Mouse (Mus musculus) forebrain, postnatal 0 days (tissue): ENCODE results near the gene Rbpj. TPM values are rescaled to one million over a fixed set of nuclear protein-coding genes. Genes with fewer than 3 reads are reported as not detected.

Source experiments
- ATAC-seq: fragments of 200-750 bp; cut with Nextera tagmentation; 2 replicates; pipeline ENCODE4 v1.8.0; 2017; ENCODE audit warnings: mild to moderate bottlenecking, moderate library complexity
- DNase-seq: peaks from one replicate; pipeline ENCODE4 v3.0.0-alpha.2; 2015
- H3K27ac ChIP-seq: fragments of 300-500 bp; sonication (generic); 2 replicates; pipeline ENCODE4 v1.5.1; 2014; ENCODE audit warnings: low read depth, mild to moderate bottlenecking, antibody characterized with exemption, low read length, moderate library complexity, mixed read lengths
- H3K27me3 ChIP-seq: fragments of 300-500 bp; sonication (generic); 2 replicates; pipeline ENCODE4 v1.6.1; 2014; ENCODE audit warnings: mild to moderate bottlenecking, low read length, mixed read lengths; ENCODE audit not compliant: insufficient read depth
- H3K36me3 ChIP-seq: fragments of 300-500 bp; sonication (generic); 2 replicates; pipeline ENCODE4 v1.6.1; 2014; ENCODE audit warnings: mild to moderate bottlenecking, moderate library complexity; ENCODE audit not compliant: insufficient read depth
- H3K4me1 ChIP-seq: fragments of 300-500 bp; sonication (generic); 2 replicates; pipeline ENCODE4 v1.6.1; 2014; ENCODE audit warnings: antibody characterized with exemption; ENCODE audit not compliant: insufficient read depth
- H3K4me2 ChIP-seq: fragments of 300-500 bp; sonication (generic); 2 replicates; pipeline ENCODE4 v1.6.1; 2014; ENCODE audit warnings: low read depth, mild to moderate bottlenecking, moderate library complexity
- H3K4me3 ChIP-seq: fragments of 300-500 bp; sonication (generic); 2 replicates; pipeline ENCODE4 v1.5.1; 2014; ENCODE audit warnings: low read depth, low read length, mixed read lengths
- H3K9ac ChIP-seq: fragments of 300-500 bp; sonication (generic); 2 replicates; pipeline ENCODE4 v1.6.1; 2014; ENCODE audit warnings: mild to moderate bottlenecking
- H3K9me3 ChIP-seq: fragments of 300-500 bp; sonication (generic); 2 replicates; pipeline ENCODE4 v1.6.1; 2016; ENCODE audit warnings: low read length
- CTCF ChIP-seq: sonication (generic); IDR thresholded peaks from 2 replicates; pipeline ENCODE4 v1.5.1; 2016; ENCODE audit warnings: antibody characterized with exemption, control low read depth, low read depth
- WGBS: fragments of 180-500 bp; shearing (Covaris S2); extraction: QIAGEN DNeasy Blood & Tissue Kit; methylation state at CpG from one replicate; pipeline ENCODE4 v1.1.7; 2014; 5-methylcytosine and 5-hydroxymethylcytosine counted together
- polyA plus RNA-seq: library from polyadenylated mRNA; unstranded; fragments of >200 nt; fragmentation: Nextera tagmentation; extraction: Ambion mirVana; gene quantifications from 2 replicates; pipeline ENCODE4 v1.2.1, GENCODE M21; 2015
- total RNA-seq: library from RNA; depleted of rRNA; stranded (reverse); fragments of >200 nt; gene quantifications from 2 replicates; pipeline ENCODE4 v1.2.3, GENCODE M21; 2014

Rbpj gene
- total and polyA plus RNA-seq, 2 experiments from 2014 or later, result 19.4 to 25.4 TPM

GRCm38 (mm10) chr5:53605450-53605849 is 139.5 kb downstream of the Rbpj start:
- Histone ChIP-seq H3K36me3 (no peaks in the 10 kb centered on the region), H3K4me3 (no peak overlapping the region), H3K4me2 (no peak overlapping the region), H3K9ac (no peak overlapping the region), H3K27ac (no peak overlapping the region), H3K9me3 (no peaks in the 10 kb centered on the region), H3K4me1 (no peaks in the 10 kb centered on the region; the same call in 1 of the 2 replicates), H3K27me3 (no peaks in the 10 kb centered on the region)
- no peak for TF ChIP-seq CTCF
- no peak for ATAC-seq
- DNase-seq, result no peak
- WGBS, result 84% methylated on average over 4 of the region's 4 CpGs

GRCm38 (mm10) chr5:53607230-53607996 is 141.5 kb downstream of the Rbpj start:
- Histone ChIP-seq H3K4me1 (no peaks in the 10 kb centered on the region), H3K36me3 (no peaks in the 10 kb centered on the region), H3K4me3 (no peak overlapping the region), H3K9ac (no peak overlapping the region), H3K4me2 (no peak overlapping the region), H3K9me3 (no peaks in the 10 kb centered on the region), H3K27ac (no peak overlapping the region), H3K27me3 (no peaks in the 10 kb centered on the region)
- no peak for TF ChIP-seq CTCF
- 36% methylated on average over 9 of the region's 9 CpGs for WGBS
- no peak for DNase-seq
- ATAC-seq, result no peak

- WGBS, result 97% methylated on average over 1 of the region's 1 CpGs
- Histone ChIP-seq H3K27ac (no peak overlapping the region), H3K4me3 (no peak overlapping the region), H3K36me3 (no peaks in the 10 kb centered on the region), H3K9me3 (no peaks in the 10 kb centered on the region), H3K4me2 (no peak overlapping the region), H3K9ac (no peak overlapping the region), H3K4me1 (no peaks in the 10 kb centered on the region), H3K27me3 (no peaks in the 10 kb centered on the region)
- DNase-seq (no peak), ATAC-seq (no peak)
- TF ChIP-seq CTCF, result no peak
Observed at GRCm38 (mm10) chr5:53618844-53619243, 152.9 kb downstream of the Rbpj start.

- Histone ChIP-seq H3K36me3 (peaks cover 4% of the 10 kb centered on the region; the same call in 1 of the 2 replicates), H3K4me1 (no peaks in the 10 kb centered on the region), H3K4me3 (no peak overlapping the region), H3K27me3 (no peaks in the 10 kb centered on the region), H3K9ac (no peak overlapping the region), H3K4me2 (no peak overlapping the region), H3K9me3 (no peaks in the 10 kb centered on the region), H3K27ac (no peak overlapping the region)
- DNase-seq (no peak), ATAC-seq (no peak)
- 85% methylated on average over 3 of the region's 3 CpGs for WGBS
- no peak for TF ChIP-seq CTCF
Observed at GRCm38 (mm10) chr5:53632026-53632425, 166.1 kb downstream of the Rbpj start.

- H3K27ac ChIP-seq, result no peak overlapping the region
- 89% methylated on average over 3 of the region's 3 CpGs for WGBS
Observed at GRCm38 (mm10) chr5:53636795-53637194, 170.8 kb downstream of the Rbpj start.

GRCm38 (mm10) chr5:53637206-53637605 is 171.3 kb downstream of the Rbpj start:
- 0 out of 2 replicates have a peak, but pooled peaks cover 2% of the 10 kb centered on the region for H3K36me3 ChIP-seq
- DNase-seq (no peak), ATAC-seq (no peak)
- WGBS, result 81% methylated on average over 3 of the region's 3 CpGs
- no peak overlapping the region for H3K4me3 ChIP-seq
- H3K27ac ChIP-seq, result no peak overlapping the region
- no peaks in the 10 kb centered on the region for H3K9me3 ChIP-seq
- no peaks in the 10 kb centered on the region for H3K27me3 ChIP-seq
- no peak overlapping the region for H3K9ac ChIP-seq
- H3K4me1 ChIP-seq, result no peaks in the 10 kb centered on the region
- no peak for TF ChIP-seq CTCF
- H3K4me2 ChIP-seq, result no peak overlapping the region

More at GRCm38 (mm10) chr5:53636795-53637194, 170.8 kb downstream of the Rbpj start:
- Histone ChIP-seq H3K36me3 (no peaks in the 10 kb centered on the region), H3K9ac (no peak overlapping the region), H3K4me1 (no peaks in the 10 kb centered on the region), H3K4me2 (no peak overlapping the region), H3K9me3 (no peaks in the 10 kb centered on the region), H3K4me3 (no peak overlapping the region), H3K27me3 (no peaks in the 10 kb centered on the region)
- DNase-seq (no peak), ATAC-seq (no peak)
- TF ChIP-seq CTCF, result no peak

- Histone ChIP-seq H3K27me3 (no peaks in the 10 kb centered on the region), H3K9me3 (no peaks in the 10 kb centered on the region), H3K9ac (no peak overlapping the region), H3K4me3 (no peak overlapping the region), H3K4me2 (no peak overlapping the region), H3K4me1 (no peaks in the 10 kb centered on the region), H3K36me3 (0 out of 2 replicates have a peak, but pooled peaks cover 7% of the 10 kb centered on the region), H3K27ac (no peak overlapping the region)
- ATAC-seq (no peak), DNase-seq (peak; percentile 78)
- WGBS, result 74% methylated on average over 3 of the region's 3 CpGs
- TF ChIP-seq CTCF, result peak; percentile 77
Observed at GRCm38 (mm10) chr5:53638647-53639046, 172.7 kb downstream of the Rbpj start.
